Comparison of ENCODE assay signal across 1 mouse cellular context in the genomic region with DNA sequence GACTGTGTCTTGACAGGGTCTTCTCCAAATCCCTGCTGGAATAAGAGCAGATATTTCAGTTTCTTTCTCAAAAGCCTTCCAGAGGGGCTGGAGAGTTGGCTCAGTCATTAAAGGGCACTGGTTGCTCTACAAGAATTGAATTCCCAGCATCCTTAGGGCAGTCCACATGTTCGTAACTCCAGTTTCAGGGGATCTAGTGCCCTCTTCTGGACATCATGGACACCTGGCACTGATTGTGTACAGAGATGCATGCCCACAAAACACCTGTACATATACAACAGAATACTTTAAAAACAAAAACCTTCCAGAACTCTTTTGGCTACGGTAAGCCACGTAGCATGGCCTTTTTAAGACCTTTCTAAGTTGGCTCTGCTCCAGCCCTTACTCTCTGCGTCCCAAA.
TF ChIP-seq lines count a peak whose summit lies in the region.

No protein-coding gene starts in this region.

TF ChIP-seq in CH12.LX, 34 proteins besides CTCF, POLR2A, EP300 and RAD21:
- TF ChIP-seq ZC3H11A (IDR thresholded peaks at IDR 0.05; ENCODE audit: low read depth, low read length) (peak; percentile 12; the same call in 1 of the 2 replicates), MAX (IDR thresholded peaks at IDR 0.05; ENCODE audit: low read length) (peak; percentile 63), SMC3 (IDR thresholded peaks at IDR 0.05; ENCODE audit: low read depth, low read length) (peak; percentile 62), GABPA (IDR thresholded peaks at IDR 0.05; ENCODE audit: insufficient replicate concordance, low read depth, low read length) (no peak), MYC (IDR thresholded peaks at IDR 0.05; ENCODE audit: low read depth, low read length) (peak; percentile 94)
